Mouse (Mus musculus) liver, postnatal 0 days (tissue): ENCODE results near the gene Tceal3.

Experiments
- CTCF ChIP-seq: sonication (generic); IDR thresholded peaks from 2 replicates; pipeline ENCODE4 v1.5.1; 2016; ENCODE audit warnings: antibody characterized with exemption, low read depth
- EP300 ChIP-seq: IDR thresholded peaks from 2 replicates; pipeline ENCODE4 v1.6.1; 2016; ENCODE audit warnings: antibody characterized with exemption, low read depth, mild to moderate bottlenecking

GRCm38 (mm10) chrX:136624905-136625569 is 34.4 kb downstream of the Tceal3 start:
- TF ChIP-seq CTCF (peak; percentile 53), EP300 (no peak)
